Mouse (Mus musculus) midbrain, embryonic 10.5 days (tissue): ENCODE data around the gene Aurka. TPM values are rescaled to one million over a fixed set of nuclear protein-coding genes. Genes with fewer than 3 reads are reported as not detected.

Experiments
- DNase-seq: peaks from one replicate; pipeline ENCODE4 v3.0.0-alpha.2; 2017; ENCODE audit warnings: low spot score
- H3K27ac ChIP-seq: fragments of 300-500 bp; sonication (generic); replicated peaks from 2 replicates; pipeline ENCODE4 v1.5.1; 2016; ENCODE audit warnings: mild to moderate bottlenecking
- H3K27me3 ChIP-seq: fragments of 300-500 bp; sonication (generic); 2 replicates; pipeline ENCODE4 v1.6.1; 2016; ENCODE audit warnings: low read depth, mild to moderate bottlenecking; ENCODE audit not compliant: poor library complexity, severe bottlenecking
- H3K36me3 ChIP-seq: fragments of 300-500 bp; sonication (generic); 2 replicates; pipeline ENCODE4 v1.6.1; 2016; ENCODE audit warnings: mild to moderate bottlenecking, moderate library complexity
- H3K4me1 ChIP-seq: fragments of 300-500 bp; sonication (generic); 2 replicates; pipeline ENCODE4 v1.6.1; 2016
- H3K4me3 ChIP-seq: fragments of 300-500 bp; sonication (generic); 2 replicates; pipeline ENCODE4 v1.5.1; 2016; ENCODE audit warnings: mild to moderate bottlenecking, moderate library complexity
- H3K9me3 ChIP-seq: fragments of 300-500 bp; sonication (generic); replicated peaks from 2 replicates; pipeline ENCODE4 v1.6.1; 2016; ENCODE audit warnings: mild to moderate bottlenecking
- WGBS: fragments of 180-500 bp; shearing (Covaris S2); methylation state at CpG from one replicate; pipeline ENCODE4 v1.1.7; 2016; 5-methylcytosine and 5-hydroxymethylcytosine counted together
- polyA plus RNA-seq: library from polyadenylated mRNA; unstranded; fragments of >200 nt; fragmentation: Nextera tagmentation; extraction: Ambion mirVana; gene quantifications from 2 replicates; pipeline ENCODE4 v1.2.1, GENCODE M21; 2016

Gene Aurka
- polyA plus RNA-seq, 1 experiment from 2014 or later, result 221 TPM

GRCm38 (mm10) chr2:172376999-172377515, 6.7 kb upstream of the Aurka start:
- Histone ChIP-seq H3K4me1 (peaks cover 4% of the 10 kb centered on the region), H3K27me3 (no peaks in the 10 kb centered on the region), H3K4me3 (no peak overlapping the region), H3K9me3 (no peaks in the 10 kb centered on the region), H3K36me3 (peaks cover 97% of the 10 kb centered on the region), H3K27ac (no peak overlapping the region)
- WGBS, result 73% methylated on average over 5 of the region's 5 CpGs
- DNase-seq, result no peak

- no peaks in the 10 kb centered on the region for H3K9me3 ChIP-seq
- no peak overlapping the region for H3K4me3 ChIP-seq
- DNase-seq, result no peak
- 93% methylated on average over 4 of the region's 4 CpGs for whole genome bisulfite sequencing
- no peaks in the 10 kb centered on the region for H3K27me3 ChIP-seq
- peaks cover 92% of the 10 kb centered on the region for H3K36me3 ChIP-seq
- peaks cover 9% of the 10 kb centered on the region for H3K4me1 ChIP-seq
- H3K27ac ChIP-seq, result no peak overlapping the region
Observed at GRCm38 (mm10) chr2:172376551-172376950, 6.2 kb upstream of the Aurka start.

GRCm38 (mm10) chr2:172371258-172371657, 923 bp upstream of the Aurka start:
- 0% methylated on average over 11 of the region's 11 CpGs for WGBS
- H3K4me1 ChIP-seq, result peaks cover 46% of the 10 kb centered on the region

GRCm38 (mm10) chr2:172363176-172363575, 7.2 kb downstream of the Aurka start:
- DNase-seq, result no peak
- H3K36me3 ChIP-seq, result peaks cover 100% of the 10 kb centered on the region
- H3K4me3 ChIP-seq, result no peak overlapping the region
- H3K4me1 ChIP-seq, result peaks cover 17% of the 10 kb centered on the region
- WGBS, result 90% methylated on average over 7 of the region's 7 CpGs
- H3K27me3 ChIP-seq, result no peaks in the 10 kb centered on the region
- no peaks in the 10 kb centered on the region for H3K9me3 ChIP-seq
- no peak overlapping the region for H3K27ac ChIP-seq

More at GRCm38 (mm10) chr2:172371258-172371657, 923 bp upstream of the Aurka start:
- Histone ChIP-seq H3K27ac (peak overlapping the region; percentile 97), H3K36me3 (peaks cover 68% of the 10 kb centered on the region), H3K27me3 (no peaks in the 10 kb centered on the region), H3K9me3 (no peaks in the 10 kb centered on the region), H3K4me3 (peak overlapping the region; percentile 97)
- no peak for DNase-seq

GRCm38 (mm10) chr2:172355833-172356232, 14.5 kb downstream of the Aurka start:
- no peak for DNase-seq
- peaks cover 82% of the 10 kb centered on the region for H3K36me3 ChIP-seq
- H3K4me1 ChIP-seq, result peaks cover 12% of the 10 kb centered on the region; the same call in 1 of the 2 replicates
- no peaks in the 10 kb centered on the region for H3K27me3 ChIP-seq
- H3K9me3 ChIP-seq, result no peaks in the 10 kb centered on the region
- H3K4me3 ChIP-seq, result no peak overlapping the region
- WGBS, result 89% methylated on average over 5 of the region's 5 CpGs
- H3K27ac ChIP-seq, result no peak overlapping the region

- no peaks in the 10 kb centered on the region for H3K9me3 ChIP-seq
- peaks cover 71% of the 10 kb centered on the region for H3K36me3 ChIP-seq
- WGBS, result 90% methylated on average over 9 of the region's 9 CpGs
- H3K27ac ChIP-seq, result no peak overlapping the region
- no peak for DNase-seq
- no peaks in the 10 kb centered on the region for H3K27me3 ChIP-seq
- peaks cover 20% of the 10 kb centered on the region for H3K4me1 ChIP-seq
- no peak overlapping the region for H3K4me3 ChIP-seq
Observed at GRCm38 (mm10) chr2:172354761-172355160, 15.6 kb downstream of the Aurka start.

GRCm38 (mm10) chr2:172353218-172353617, 17.1 kb downstream of the Aurka start:
- Histone ChIP-seq H3K9me3 (no peaks in the 10 kb centered on the region), H3K36me3 (peaks cover 56% of the 10 kb centered on the region), H3K27me3 (no peaks in the 10 kb centered on the region), H3K27ac (no peak overlapping the region), H3K4me3 (no peak overlapping the region), H3K4me1 (peaks cover 35% of the 10 kb centered on the region)
- 82% methylated on average over 9 of the region's 9 CpGs for WGBS
- DNase-seq, result no peak

- H3K27ac ChIP-seq, result no peak overlapping the region
- 80% methylated on average over 8 of the region's 8 CpGs for WGBS
- H3K4me1 ChIP-seq, result peaks cover 59% of the 10 kb centered on the region
- H3K9me3 ChIP-seq, result no peaks in the 10 kb centered on the region
- peaks cover 7% of the 10 kb centered on the region for H3K27me3 ChIP-seq
- H3K4me3 ChIP-seq, result no peak overlapping the region
- H3K36me3 ChIP-seq, result peaks cover 31% of the 10 kb centered on the region
- DNase-seq, result no peak
Observed at GRCm38 (mm10) chr2:172350773-172351172, 19.6 kb downstream of the Aurka start.

- no peak overlapping the region for H3K4me3 ChIP-seq
- H3K36me3 ChIP-seq, result peaks cover 21% of the 10 kb centered on the region
- DNase-seq, result no peak
- H3K9me3 ChIP-seq, result no peaks in the 10 kb centered on the region
- peak overlapping the region; percentile 74; the same call in 1 of the 2 replicates for H3K27ac ChIP-seq
- peaks cover 7% of the 10 kb centered on the region for H3K27me3 ChIP-seq
- WGBS, result 77% methylated on average over 14 of the region's 14 CpGs
- H3K4me1 ChIP-seq, result peaks cover 69% of the 10 kb centered on the region
Observed at GRCm38 (mm10) chr2:172349776-172350175, 20.6 kb downstream of the Aurka start.

- peak overlapping the region; percentile 74 for H3K27ac ChIP-seq
- H3K27me3 ChIP-seq, result peaks cover 7% of the 10 kb centered on the region
- 56% methylated on average over 3 of the region's 3 CpGs for WGBS
- peaks cover 10% of the 10 kb centered on the region for H3K36me3 ChIP-seq
- H3K9me3 ChIP-seq, result no peaks in the 10 kb centered on the region
- no peak overlapping the region for H3K4me3 ChIP-seq
- DNase-seq, result no peak
- peaks cover 72% of the 10 kb centered on the region for H3K4me1 ChIP-seq
Observed at GRCm38 (mm10) chr2:172348297-172348950, 21.9 kb downstream of the Aurka start.

GRCm38 (mm10) chr2:172346933-172347611, 23.3 kb downstream of the Aurka start:
- no peaks in the 10 kb centered on the region for H3K9me3 ChIP-seq
- H3K27me3 ChIP-seq, result peaks cover 7% of the 10 kb centered on the region
- H3K4me3 ChIP-seq, result peak overlapping the region; percentile 77
- 80% methylated on average over 8 of the region's 8 CpGs for WGBS
- peaks cover 66% of the 10 kb centered on the region for H3K4me1 ChIP-seq
- H3K36me3 ChIP-seq, result no peaks in the 10 kb centered on the region
- no peak for DNase-seq
- H3K27ac ChIP-seq, result peak overlapping the region; percentile 74

GRCm38 (mm10) chr2:172346034-172346929, 24.1 kb downstream of the Aurka start:
- 12% methylated on average over 31 of the region's 31 CpGs for WGBS
- DNase-seq, result peak; percentile 42
- Histone ChIP-seq H3K9me3 (no peaks in the 10 kb centered on the region), H3K27ac (peak overlapping the region; percentile 83), H3K4me3 (peak overlapping the region; percentile 77), H3K27me3 (peaks cover 7% of the 10 kb centered on the region), H3K36me3 (no peaks in the 10 kb centered on the region), H3K4me1 (peaks cover 71% of the 10 kb centered on the region)
